Mouse (Mus musculus) heart, adult 18-20 months (tissue): ENCODE measurements at regions not wholly inside any gene's neighbourhood (a gene's known extent, or its start where the extent isn't known, plus 50 kb on each side); places are given as distances from the start of the nearest gene placed in this dataset.

Experiments
- DNase-seq, 2 experiments: peaks; one replicate each; pipeline ENCODE4 v3.0.0; 2021 to 2022; ENCODE audit warnings: mixed read lengths in 1 of 2

DNA sequence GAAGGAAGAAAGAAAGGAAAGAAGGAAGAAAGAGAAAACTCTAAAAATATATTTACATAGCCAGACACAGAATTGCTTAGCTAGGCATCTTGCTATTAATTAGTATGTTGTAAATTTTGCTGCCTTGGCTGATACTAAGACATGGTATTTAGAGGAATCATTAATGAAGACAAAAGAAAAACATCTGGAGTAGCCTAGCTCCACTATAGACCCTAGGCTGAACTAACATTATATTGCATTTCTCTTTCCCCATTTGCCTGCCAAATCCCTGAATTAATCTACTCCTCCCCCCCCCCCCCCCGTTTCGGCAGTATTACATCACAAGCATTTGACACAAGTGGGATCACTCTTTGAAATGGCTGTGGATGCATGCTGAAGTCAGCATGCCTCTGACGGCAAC lies 206.1 kb upstream of the Tet2 start:
- DNase-seq = no peak

DNA sequence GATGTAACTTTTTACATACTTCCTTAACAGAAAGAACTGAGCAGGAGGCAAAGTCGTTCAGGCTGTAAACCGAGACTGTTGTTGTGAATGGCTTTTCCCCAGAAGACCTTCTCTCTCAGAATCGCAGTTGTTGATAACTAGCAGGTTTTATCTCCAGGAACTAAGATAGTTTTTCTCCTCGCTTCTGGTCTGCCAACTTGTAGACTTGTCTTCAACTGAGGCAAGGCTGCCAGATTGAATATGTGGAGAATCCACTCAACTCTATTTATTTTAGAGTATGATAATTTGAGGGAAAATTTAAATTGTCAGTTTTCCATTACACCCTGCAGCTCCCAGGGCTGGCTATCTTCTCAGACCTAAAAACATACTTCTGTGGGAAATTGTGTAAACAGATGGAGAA lies 206.6 kb upstream of the Tet2 start:
- DNase-seq = no peak

DNA sequence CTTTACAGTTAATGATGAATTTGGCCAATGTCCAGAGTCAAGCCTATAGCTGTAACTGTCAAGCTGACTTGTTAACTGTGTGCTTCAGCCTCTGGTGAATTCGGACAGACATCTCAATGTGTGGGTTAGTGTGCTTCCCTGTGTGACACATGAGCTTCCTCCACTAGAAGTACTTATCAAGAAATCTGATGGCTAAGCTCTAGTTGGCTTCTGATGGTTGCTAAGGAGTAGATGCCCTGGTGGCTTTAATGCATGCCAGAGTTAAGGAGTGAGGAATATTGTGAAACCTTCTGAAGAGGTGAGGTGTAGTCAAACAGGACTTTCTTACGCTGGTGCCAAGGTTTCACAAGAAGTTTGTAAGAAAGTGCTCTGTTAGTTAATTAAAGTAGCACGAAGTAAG lies 208.1 kb upstream of the Tet2 start:
- DNase-seq = no peak

DNA sequence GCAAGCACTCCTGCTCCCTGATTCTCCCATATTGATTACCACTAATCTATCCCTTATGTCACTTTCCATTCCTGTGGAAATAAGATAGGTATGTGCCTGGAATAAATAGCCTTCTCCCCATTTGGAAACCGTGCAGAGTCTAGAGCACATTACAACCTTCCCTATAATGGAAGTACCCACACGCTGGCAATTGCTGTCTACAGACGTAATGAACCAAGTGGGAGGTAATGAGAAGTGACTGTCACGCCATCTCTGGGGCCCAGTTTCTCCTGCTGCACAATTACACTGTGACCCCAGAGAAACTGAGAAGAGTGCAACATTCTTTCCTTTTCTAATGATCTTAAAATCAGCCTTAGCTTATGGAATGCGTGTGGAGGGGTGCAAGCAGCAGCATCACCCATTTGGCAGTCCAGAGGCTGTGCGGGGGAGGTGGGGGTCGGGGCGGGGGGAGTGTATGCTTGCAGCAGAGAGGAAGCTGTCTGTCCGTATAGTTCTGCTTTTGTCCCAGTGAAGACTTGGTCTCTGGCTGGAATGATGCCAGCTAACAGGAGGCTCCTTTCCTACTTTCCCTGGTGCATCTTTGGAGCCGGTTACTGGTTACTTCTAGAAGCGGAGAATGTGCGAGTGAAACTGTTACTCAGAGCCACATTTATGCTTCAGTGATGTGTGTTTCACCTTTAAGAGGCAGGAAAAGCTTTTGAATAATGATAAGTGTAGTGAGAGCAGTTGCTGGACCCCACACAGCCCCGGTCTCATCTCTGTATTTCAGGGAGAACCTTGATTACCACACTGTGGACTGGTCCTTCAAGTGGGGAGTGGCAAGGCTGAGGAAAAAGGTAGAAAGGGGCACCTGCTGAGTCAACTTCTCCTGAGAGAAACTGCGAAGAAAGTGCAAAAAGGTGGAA lies 209.3 kb upstream of the Tet2 start:
- DNase-seq = no peak

DNA sequence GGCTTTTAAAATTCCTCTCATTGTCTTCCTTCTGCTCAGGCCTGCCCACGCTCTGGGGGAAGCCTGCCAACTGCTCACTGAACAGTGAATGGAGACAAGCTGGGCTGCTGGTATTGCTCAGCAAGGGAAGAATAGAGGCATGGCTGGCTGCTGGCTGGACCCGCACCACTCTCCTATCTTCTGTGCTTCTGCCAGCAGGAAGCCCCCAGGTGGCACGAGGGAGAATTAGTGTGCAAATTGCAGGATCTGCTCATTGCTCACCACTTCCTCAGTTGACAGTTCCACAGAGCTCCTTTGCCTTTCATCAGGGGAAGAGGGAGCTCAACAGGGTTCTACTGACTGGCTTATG lies 209.9 kb upstream of the Tet2 start:
- DNase-seq = peak; percentile 9 to 23

DNA sequence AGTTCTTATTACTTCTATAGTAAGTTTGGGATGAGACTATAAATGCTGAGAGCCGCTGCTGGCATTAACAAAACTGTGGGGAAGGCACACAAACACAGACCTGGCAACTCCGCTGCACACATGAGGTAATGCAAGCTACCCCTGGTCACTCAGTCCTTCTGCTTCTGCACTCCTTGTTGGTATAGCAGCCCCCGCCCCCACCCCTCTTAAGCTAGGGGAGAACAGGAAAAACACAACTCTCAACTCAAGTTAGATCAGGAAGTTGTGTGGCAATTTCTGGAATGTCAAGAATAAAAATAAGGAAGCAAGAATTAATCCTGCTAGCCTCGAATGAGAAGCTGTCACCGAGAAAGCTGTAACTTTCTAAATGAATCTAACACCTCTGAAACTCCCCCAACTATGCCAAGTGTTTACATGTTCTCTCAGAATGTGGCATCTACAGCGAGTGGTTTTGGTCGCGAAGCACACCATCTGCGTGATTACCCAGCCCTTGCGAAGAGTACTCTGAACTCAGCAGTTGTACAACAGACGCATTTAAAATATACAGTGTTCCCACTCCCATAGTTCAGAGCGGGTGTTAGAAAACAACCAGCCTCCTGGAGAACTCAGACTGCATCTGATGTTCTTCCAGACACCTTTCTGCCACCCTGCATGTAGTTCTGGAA lies 212.9 kb upstream of the Tet2 start:
- no peak for DNase-seq

DNA sequence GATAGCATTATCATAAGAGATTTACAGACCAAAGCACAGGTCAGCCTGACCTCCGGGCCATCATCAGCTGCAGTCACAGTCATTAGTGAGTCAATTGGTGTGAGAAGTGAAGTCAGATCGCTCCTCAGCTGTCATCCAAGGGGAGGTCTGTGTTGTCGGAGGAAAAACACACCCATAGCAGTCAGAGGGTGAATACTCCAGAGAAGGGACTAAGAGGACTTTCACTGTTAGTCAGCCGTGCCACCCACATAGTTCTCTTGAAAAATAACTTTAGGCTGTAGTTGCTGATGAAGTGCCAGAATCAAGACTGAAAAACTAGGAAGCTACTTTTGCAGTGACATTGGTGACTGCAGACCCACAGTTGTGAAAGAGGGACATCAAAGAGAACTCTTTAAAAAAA lies 213.5 kb upstream of the Tet2 start:
- peak; percentile 9 to 15 for DNase-seq

DNA sequence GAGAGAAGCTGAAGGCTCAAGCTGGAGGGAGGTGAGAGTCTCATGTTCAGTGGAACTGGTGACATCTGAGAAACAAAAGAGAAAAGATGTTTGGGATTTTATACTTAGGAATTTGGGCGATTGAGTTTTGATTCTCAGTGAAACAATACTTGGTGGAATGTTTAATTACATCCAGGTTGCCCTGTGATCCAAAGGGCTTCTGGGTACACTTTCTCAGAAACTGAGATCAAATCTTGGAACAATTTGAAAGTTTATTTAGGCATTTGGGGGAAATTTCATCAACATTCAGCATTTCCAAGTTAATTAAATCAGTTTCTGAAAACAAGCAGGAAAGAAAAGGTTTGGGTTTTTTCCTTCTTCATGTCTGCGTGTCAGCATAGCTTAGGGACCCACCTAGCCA lies 214.7 kb upstream of the Tet2 start:
- DNase-seq = no peak

DNA sequence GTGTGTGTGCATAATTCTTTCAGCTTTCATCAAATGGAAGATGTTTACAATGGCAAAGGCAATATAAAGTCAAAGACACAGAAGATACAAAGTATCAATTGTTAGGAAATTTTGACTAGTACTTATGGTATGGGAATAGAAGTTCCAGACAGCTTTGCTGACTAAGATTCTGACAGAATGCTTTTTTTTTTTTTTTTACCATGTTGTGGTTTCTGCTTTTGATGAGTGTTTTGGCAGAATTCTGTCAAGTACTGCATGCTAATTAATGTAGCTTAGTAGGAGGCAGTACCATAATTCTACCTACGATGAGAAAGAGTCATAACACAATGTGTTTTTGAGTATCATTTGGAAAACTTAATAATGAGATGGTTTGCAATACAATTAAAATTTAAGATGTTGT lies 215.3 kb upstream of the Tet2 start:
- no peak for DNase-seq

DNA sequence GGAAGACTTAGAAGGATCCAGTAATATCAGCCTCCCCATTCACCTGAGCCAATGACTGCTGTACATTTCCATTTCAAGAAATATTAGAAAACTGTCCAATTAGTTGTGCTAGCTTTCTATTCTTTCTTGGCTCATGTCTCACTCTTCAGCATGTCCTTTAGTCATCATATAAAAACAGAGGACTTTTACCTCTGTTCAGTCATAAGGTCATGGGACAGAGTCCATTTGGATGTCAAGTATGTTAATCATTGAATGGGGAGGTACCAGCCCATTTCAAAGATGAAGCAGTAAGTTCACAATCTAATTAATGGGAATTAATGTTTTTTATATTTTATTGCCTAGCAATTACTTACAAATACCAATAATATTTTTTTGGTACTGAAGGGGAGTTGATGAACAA lies 218.8 kb upstream of the Tet2 start:
- DNase-seq = no peak

DNA sequence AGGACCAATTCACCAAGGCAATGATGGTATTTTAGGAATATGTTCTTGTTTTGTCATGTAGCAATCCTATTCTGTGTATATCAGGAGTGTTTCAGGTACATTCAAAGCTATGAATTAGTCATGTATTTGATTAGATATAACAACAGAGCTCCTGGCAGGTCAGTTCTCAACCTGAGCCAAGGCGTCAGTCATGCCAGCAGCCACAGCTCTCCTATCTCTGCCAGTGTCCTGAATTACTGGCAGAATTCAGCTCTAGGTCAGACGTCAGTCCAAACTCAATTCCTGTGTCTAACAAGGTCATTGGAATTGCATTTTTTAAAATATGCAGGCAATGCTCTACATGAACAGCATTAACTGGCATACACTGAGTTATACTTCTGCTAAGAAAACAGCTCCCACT lies 228.6 kb upstream of the Tet2 start:
- DNase-seq = peak; percentile 59 to 75

DNA sequence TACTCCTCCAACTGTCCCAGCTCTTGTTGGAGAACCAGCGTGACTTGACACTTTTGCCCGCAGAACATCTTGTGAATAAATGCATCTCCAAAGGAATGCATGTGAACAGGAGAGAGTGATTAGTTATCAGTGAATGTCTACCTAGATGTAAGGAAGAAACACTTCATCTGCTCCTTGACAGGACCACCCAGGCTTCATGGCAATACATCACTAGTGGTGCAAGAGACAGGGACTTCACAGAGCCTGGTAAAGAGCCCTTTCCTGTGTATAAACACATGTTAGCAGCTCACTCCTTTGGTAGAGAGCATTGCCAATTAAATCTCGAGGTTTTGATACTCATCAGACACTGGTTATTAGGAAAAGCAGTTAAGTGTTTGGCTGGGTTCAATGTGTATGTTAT lies 229.3 kb upstream of the Tet2 start:
- no peak for DNase-seq

DNA sequence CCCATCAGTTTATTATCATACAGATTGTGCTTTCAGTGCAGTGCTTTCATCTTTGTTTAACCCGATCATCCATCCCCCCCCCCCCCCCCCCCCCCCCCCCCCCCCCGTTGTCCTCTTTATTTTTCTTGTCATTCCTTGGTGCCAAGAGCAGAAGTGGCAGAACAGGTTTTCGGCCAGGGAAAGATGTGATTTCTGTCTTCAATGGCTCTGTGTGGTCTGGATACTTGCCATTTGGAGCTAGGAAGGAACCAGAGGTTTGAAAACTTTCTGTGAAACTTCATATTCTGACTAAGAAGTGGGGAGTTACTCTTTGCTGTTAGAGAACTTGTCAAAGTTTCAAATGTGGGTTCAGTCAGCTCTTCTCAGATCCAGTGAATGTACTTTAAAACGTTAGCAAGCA lies 231.1 kb upstream of the Tet2 start:
- DNase-seq = no peak

DNA sequence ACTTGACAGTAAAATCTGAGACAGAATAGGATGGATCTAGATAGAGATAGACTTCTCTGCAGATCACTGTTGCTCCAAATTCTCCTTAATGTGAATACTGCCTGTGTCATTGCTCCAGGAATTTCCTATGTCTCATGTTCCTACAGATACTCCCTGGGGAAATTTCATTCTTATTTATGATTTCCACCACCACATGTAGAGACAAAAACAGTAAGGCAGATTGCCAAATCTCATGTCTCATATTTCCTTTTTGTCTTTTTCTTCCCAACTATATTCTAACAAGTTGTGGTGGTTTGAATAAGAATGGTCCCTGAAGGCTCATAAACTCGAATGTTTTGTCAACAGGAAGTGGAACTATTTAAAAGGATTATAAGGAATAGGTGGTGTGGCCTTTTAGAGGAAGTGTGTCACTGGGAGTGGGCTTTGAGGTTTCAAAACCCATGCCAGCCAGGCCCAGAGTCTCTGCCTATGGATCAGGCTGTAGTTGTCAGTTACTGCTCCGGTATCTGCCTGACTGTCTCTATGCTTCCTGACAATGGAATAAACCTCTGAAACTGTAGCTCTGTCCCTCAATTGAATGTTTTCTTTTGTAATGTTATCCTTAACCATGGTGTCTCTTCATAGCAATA lies 234.3 kb upstream of the Tet2 start:
- no peak for DNase-seq

DNA sequence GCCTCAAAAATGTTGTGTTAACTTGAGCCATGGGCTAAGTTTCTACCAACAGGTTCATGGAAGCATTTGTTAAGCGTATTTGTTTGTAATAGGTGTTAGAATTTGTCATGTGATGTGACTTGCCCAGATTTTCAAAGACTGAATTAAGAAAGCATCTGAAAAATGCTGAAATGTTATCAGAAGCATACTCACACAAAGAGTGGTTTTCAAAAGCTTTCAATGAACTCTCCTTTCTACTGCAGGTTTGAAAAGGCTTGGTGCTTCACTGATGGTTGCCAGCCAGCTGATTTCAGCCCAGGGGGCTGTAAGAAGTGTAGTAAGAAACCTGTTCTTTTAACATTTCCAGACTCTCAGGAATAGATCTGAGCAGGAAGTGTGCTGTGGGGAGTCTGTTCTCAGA lies 238.1 kb upstream of the Tet2 start:
- DNase-seq = no peak

DNA sequence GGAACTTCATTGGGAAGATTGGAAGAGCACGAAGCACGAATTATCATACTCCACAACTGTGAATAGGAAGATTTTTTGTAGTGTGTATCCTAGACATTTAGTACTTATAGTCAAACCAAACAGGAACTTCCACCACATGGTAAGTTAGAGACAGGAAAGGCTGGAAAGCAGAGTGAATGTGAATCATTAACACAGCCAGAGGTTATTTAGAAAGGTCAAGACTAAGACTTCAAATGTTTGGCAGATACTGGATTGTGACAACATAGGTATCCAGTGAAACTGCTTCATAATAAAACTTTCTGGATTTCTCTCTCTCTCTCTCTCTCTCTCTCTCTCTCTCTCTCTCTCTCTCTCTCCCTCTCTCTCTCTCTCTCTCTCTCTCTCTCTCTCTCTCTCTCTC lies 246.4 kb upstream of the Tet2 start:
- no peak for DNase-seq

DNA sequence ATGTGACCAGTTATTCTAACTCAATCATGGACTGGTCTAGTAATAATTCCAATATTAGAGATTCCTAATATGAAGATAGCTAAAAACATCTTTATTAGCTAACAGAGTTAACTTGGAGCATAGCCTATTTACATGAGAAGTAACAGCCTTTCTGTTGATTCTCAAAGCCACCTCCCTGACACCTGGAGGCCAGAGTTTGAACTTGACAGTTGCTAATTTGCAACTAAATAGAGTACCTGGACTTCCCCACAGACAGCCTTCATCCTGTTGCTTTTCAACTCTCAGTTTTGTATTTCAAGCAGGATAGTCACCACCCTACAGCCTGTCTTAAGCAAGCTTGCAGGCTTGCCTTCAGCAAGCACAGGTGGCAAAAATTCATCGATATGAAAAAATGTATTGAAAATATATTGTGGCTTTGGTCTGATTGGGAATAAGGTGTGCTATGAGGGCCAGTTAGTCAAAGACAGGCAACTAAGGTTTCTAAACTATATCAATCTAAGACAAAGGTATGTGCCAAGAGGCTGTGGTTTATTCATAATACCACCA lies 264.1 kb upstream of the Tet2 start:
- no peak for DNase-seq

DNA sequence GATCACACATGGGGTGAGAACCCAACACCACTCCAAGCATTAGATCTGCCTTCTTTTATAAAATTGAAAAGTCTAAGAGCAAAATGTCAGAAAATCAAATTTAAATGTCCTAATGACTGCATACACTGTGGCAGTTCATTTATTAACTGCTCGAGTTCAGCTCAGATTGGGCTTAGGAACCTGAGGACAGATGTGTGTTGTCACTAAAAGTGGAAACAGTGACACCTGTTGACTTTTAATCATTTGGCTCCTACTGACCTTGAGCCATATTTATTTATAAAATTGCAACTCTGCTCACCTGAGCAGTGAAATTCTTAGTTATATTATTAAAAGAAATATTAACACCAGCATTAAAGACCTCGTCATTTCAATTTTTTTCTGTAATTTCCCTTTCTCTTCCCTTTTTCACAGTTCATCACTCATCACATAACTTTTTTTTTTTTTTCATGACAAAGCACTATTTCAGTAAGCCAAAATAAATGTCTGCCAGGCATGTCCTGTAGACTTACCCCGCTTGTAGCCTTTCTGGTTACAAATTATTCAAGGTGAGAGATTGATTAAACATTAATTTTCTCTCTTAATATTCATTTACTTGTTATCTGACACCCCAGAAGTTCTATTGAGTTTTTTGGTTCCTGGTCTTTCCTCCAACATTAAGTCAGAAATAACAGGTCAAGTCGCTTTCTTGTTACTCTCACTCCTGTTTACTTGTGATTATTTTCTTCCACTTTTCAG lies 274.2 kb upstream of the Tet2 start:
- DNase-seq = no peak

DNA sequence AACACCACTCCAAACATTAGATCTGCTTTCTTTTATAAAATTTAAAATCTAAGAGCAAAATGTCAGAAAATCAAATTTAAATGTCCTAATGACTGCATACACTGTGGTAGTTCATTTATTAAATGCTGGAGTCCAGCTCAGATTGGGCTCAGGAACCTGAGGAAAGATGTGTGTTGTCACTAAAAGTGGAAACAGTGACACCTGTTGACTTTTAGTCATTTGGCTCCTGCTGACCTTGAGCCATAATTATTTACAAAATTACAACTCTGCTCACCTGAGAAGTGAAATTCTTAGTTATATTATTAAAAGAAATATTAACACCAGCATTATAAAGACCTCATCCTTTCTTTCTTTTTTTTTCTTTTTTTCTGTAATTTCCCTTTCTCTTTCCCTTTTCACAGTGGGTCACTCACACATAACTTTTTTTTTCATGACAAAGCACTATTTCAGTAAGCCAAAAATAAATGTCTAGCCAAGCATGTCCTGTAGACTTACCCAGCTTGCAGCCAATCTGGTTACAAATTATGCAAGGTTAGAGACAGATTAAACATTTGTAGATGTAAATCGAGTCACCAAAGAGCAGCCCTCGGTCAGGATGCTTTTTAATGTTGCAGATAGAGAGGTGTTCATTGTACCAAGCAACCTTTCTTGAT lies 288.9 kb upstream of the Tet2 start:
- no peak for DNase-seq

DNA sequence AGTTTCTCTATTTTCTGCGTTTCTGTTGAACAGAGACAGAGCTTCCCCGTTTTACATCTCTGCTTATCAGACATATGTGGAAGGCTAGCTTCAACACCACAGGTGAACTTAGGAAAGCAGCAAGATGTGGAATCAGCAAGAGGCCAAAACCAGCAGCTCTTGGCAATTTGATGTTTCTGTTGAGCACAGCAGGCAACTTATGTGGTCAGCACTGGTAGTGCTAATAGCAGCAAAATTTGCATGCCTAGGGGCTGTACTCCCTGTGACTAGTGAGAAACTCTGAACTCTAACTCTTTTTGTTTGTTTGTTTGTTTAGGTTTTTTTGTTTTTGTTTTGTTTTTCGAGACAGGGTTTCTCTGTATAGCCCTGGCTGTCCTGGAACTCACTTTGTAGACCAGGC lies 289.5 kb upstream of the Tet2 start:
- DNase-seq = no peak

DNA sequence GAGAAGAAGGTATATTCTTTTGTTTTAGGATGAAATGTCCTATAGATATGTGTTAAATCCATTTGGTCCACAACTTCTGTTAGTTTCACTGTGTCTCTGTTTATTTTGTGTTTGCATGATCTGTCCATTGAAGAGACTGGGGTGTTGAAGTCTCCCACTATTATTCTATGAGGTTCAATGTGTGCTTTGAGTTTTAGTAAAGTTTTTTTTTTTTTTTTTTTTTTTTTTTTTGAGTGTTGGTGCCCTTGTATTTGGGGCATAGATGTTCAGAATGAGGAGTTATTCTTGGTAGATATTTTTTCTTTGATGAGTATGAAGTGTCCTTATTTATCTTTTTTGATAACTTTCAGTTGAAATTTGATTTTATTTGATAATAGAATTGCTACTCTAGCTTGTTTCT lies 301.4 kb upstream of the Tet2 start:
- DNase-seq = no peak

DNA sequence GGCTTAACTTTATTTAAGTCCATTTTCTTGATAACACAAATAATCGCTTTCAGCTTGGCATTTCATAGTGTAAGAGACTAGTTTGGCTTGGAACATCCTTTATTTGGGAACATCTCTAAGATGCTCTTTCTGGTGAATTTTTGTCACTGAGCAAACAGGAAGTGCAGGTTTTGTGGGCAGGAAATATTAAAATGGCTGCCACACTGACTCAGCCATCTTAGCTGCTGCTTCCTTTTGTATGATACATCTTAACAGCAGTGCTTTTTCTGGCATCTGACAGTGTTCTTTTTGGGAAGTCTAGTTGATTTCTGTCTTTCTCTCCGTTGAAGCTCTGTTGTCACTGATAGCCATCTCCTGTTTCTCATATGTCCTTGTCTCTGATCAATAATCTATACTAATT lies 329.4 kb upstream of the Tet2 start:
- no peak for DNase-seq
